Mouse (Mus musculus) skeletal muscle tissue, adult 2 months (tissue): ENCODE measurements around the gene Dpp4.

ENCODE experiments used
- DNase-seq: peaks from one replicate; pipeline ENCODE4 v3.0.0-alpha.2; 2012; ENCODE audit warnings: low read depth, low spot score

Dpp4 gene

DNA sequence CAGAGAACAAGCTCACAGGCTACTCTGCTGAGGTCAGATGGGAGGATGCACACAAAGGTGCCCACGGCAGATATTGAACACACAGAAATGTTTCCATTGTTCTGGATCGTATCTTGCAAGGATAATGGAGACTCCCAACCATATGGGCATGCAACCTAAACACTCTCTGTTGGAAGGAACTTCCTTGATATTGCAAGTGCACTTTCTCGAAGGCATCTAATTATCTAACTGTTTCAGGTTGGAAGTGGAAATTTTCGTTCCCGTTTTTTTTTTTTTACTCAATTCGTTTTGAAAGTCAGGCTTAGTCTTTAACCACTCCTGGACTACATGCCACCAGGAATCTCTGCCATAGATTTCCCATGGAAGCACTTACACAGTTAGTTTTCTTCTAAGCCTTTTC, 51.2 kb downstream of the Dpp4 start:
- no peak for DNase-seq

DNA sequence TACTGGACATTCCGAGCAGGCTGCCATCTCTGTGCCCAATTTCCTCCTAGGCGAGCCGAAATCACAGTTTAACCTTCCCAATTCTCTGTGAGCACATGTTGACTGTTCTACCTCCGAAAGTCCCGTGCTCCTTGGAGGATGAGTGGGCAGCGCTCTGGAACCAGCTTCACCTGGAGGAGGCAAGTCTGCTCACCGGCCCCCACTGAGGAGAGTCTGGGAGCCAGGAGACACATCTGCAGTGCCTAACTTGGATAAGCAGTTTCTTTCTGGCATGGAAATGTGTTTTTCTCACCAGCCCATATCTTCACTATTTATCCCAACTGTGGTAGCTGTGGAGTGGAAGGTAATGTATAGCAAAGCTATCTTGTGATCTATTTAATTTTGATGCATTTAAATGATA, 54.8 kb downstream of the Dpp4 start:
- DNase-seq, result no peak

DNA sequence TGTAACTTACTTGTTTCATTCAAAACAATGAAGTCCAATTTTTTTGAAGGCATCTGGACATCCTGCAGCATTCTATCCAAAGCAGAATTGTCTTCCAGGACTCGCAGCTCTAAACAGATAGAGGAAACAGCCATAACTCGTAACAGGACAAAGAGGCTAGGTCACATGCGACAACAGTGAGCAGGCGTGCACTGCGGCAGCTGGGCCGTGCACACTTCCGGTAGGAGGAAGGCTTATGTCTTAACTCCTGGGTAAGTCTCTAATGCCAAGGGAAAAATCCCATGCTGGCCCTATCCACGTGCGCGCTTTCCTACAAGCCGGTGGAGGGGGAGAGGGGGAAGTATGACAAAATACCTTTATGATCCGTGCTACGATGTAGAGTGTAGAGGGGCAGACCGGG, 55.4 kb downstream of the Dpp4 start:
- no peak for DNase-seq

DNA sequence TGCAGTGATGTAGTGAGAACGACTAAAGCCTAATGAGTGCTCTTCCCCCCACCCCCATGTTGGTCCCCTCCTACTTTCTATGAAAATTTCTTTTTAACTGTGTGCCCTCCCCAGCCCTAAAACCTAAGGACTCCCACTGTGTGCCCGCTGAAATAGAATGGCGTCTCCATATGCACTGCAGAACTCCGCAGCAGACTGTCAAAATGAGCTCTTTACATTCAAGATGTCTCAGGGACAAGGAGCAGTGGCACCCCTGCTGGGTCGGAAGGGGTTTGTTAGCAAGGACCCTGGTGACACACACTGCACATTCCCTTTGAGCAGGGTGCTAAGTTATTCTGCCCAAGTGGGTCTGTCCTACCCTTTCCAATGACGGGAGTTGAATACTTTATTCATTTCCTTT, 56.3 kb downstream of the Dpp4 start:
- no peak for DNase-seq

DNA sequence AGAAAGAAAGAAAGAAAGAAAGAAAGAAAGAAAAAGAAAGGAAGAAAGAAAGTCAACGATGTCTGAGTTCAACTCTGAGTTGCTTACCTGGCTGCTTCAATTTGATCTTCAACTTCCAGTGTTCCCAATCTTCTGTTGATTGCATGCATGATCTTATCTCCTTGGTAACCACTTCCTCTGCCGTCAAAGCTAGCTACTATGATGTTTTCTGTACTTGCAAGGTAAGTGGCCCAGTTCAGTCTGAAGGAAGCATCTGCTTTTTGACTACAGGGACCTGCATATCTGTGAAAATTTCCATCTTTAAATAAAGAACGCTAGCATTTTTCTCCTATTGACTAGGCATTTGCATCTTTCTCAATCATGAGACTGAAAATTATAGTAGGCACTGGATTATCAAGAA, 60.0 kb downstream of the Dpp4 start:
- DNase-seq, result no peak

DNA sequence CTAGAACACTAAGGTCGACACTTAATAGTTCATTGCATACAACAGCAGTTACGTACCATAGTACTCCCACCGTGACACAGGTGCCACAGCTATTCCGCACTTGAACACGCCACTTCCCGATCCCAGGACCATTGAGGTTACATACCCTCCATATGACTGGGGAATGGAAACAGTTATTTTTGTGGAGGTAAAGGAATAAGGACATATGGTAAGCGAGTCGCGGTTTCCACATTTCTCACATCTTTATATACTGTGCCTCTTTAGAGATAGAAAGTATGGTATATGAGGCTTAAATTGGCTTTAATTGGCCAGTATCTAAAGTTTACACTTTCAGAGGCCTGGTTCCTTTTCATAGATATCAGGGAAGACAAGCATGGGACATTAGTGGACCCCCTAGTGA, 64.3 kb downstream of the Dpp4 start:
- DNase-seq, result no peak

DNA sequence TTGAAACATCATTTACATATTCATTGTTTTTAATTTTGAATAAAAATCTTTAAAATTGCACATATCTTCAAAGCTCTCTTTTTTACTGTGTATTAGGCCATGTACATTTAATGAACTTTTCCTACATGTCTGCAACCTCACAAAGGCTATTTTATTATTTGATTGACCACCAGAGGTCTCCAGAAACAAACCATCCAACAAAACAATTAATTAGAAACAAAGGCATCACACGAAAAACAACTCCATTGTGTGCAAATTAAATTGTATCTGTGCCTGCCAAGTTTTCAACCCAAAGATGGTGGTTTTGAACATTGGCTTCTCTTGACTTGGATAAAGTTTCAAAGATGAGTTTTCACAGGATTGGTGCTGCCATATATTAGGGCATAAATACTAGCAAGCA, 65.3 kb downstream of the Dpp4 start:
- no peak for DNase-seq

DNA sequence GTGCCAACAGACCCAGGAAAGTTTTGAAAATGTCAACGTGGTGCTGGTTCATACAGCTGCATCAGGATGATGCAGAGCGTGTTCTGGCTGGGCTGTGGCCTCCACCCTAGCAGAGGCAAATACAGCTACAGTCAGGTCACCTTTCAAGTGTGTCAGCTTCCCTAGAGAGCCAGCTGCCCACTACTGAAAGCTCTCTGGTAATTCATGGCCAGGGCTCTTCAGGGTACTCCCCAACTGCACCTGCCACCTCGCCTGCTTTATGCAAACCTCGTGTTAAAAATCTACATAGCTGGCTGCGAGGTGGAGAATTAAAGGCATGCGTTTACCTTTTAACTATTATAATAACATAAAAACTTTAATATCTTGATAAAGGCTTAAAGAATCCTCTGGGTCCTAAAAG, 67.7 kb downstream of the Dpp4 start:
- DNase-seq, result no peak

DNA sequence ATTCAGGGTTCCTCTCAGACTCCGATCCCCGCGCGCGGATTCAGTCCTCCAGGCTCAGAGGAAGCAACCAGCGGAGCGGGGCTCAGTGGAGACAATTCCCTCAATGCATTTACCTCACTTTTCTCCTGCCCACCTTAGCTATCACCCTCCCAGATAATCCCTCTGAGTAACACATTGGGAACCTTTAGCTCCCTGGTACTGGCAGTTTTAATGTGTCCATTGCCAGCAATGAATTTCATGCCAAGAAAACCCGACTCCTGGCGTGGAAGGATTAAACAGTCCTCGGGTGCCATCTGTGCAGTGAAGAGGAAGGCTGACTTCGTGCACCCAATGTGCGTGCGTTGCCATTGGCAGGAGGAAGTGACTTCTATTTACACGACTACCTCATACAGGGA, 70.3 kb downstream of the Dpp4 start:
- no peak for DNase-seq

DNA sequence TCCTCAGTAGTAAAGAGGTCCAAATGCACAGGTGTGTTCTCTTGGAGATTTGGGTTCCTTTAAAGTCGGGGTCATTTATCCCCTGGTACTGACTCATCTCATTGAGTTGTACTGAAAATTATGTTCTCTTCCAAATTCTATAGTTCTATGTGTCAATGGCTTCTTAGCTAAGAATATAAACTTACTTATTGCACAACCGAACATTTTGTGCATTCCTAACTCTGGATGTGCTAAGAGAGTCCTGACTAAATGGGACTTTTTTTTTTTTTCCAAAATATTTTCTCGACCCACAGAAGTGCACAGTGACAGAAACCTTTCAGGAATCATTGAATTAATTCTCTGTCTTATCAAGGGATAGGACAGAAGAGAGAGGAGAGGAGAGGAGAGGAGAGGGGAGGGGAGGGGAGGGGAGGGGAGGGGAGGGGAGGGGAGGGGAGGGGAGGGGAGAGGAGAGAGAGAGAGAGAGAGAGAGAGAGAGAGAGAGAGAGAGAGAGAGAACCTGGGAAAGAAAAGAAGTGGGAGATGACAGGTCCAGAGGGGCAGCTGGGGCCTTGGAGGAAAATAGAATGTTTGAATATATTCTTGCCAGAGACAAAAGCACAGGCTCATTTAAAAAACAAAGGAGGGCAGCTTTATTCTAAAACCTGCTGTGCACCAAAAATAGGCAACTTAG, 70.8 kb downstream of the Dpp4 start:
- no peak for DNase-seq

DNA sequence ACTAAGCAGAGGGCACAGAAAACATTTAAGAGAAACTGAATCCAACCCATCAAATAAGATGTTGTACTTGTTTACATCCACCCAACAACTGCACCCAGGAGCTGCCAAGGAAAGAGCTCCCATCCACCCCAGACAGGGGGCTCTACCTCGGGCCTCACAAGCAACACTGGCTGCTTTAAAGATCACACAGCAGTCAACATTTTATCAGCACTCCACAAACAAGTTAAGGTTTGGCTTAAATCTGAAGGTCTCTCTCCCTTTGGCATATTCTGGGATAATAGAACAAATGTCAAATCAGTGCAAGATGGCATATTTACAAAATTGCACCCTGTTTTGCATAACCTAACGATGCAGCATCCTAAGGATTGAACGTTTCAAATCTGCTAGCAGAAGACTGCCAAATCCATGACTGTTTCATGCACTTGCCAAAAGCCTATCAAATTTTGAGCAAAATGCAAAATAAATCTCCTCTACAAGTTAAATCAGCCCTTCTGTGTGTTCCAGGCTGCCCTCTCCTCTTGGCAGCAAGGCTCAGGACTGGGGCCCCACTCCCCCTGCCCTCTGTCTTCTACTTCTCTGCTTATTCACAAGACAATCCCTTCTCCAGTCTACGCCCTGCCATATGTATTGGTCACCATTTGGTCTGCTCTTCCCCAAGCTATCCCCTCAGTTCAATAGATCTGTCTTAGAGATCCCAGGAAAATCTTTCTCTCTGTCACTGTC, 72.6 kb downstream of the Dpp4 start:
- DNase-seq, result no peak

DNA sequence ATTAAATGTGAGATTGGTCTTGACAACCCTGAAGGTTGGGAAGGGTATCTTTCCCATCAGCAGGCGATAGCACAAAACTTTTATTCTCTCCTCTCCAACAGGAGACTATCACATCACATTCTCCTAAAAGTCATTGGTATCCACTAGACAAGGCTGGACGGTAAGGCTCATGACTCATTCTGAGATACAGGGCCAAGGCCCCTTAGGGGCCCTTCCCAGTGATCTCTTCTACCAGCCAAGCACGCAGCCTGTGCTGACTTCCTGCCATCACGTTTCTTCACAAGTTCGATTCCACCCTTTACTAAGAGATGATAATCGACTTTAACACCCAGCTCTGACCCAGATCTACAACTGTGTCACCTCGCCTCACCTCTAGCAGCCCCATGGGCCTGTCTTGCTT, 74.9 kb downstream of the Dpp4 start:
- DNase-seq, result no peak

DNA sequence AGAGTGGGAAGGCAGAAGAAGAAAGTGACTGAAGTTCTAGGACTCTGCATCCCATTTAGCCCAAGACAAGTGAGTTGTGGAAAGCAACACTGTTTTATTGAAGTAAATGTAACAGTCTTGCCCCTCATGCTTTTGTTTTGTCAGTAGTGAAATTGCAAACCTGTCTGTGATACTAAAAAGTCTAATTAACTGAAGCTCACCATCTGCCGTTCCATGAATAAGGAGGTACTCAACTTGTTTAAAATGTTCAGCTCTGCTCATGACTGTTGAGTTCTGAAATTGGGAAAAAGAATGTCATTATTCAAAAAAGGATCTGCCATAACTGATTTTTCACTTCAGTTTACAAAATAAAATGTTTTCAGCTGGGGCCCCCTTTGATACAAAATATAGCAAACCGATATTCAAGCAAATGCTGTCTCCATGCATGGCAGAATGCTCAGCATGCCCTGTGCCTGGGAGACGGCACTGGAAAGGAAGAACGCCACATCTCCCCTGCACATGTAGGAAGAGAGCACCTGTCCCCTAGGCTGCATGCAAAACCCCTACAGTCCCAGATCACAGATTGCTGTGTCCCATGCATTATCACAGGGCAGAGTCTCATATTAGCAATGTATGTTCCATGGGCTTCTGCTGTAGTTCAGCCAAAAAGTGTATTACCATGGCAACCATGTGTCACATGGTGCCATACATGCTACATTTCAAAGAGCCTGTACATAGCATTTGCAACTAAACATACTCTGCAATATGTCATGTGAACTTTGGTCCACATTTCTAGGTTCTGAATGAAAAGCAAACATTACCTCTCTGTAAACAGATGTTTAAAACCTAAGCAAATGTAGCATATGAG, 77.4 kb downstream of the Dpp4 start:
- DNase-seq, result no peak

DNA sequence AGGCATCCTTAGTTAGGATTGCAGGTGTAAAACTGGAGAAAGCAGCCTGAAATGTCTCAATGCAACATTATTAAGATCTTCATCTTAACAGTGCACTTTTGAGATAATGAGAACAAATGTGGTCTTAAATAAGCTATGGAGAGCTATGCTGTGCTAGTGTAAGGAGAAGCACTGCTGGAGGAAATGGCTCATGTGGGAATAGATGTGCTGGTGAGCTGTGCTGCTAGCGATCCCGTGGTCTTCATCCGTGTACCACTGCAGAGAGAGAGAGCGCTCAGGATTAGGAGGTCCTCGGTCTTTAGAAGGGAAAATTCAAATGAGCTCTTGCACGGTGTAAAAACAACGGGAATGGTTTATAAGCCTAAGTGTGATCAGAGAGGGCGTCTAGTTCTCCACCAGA, 79.6 kb downstream of the Dpp4 start:
- DNase-seq, result no peak

DNA sequence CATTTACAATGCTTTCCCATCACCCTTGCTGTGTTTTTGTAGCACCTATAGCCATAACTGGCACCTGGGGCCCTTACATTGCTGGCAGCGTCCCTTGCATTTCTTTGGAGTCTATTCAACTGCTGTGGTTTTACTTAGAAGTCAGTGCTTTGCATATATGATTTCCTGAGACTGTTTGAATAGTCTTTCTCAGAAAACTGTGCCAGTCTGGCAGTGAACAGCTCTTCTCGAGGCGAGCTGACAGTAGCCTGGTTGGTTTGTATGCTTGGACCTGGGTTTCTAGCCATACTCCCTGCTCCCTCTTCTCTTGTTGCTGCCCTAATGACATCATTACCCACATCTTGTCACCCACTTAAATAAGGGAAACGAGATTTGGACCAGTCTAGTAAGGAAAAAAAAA, 80.1 kb downstream of the Dpp4 start:
- no peak for DNase-seq

DNA sequence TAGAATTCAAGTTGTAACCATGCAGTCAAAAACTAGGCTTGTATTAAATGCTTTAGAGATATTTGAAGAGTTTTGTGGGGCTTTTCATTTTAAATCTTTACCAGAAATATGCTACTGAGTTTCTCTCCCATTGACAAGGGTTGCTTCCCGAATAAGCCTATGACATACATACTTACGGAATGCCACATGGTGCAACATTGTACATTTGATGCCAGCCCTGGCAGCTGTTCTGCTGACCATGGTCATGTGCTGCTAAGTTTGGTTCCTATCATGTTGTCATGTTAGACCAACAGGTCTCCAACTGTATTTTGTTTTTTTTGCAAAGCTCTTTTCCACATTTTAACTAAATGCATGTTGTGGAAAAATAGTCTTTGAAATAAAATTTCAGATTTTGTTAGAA, 86.6 kb downstream of the Dpp4 start:
- peak; percentile 84 for DNase-seq

DNA sequence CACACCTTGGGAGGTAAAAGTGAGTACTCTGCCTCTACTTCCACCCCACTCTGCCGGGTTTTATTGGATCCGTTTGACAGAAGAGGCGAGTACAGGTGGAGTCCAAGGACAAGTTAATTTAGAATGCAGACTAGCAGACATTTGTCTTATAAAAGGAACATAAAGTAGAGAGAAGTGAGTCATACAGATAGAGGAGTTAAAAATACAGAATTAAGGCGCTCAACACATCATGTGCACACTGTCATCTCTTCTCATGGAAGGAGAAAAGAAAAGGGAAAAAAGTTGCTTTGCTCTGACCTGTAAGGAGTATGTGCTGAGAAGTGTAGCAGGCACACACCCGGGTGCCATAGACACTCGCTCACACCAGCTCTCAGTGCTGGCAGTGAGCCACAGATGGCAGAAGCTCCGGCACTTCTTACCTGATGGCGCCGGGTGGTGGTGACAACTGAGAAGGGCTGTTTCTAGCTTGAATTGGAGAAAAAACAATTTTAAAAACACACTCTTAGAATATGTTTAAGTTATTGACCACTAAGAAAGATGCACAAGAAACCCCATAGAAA, 88.9 kb downstream of the Dpp4 start:
- DNase-seq, result no peak

DNA sequence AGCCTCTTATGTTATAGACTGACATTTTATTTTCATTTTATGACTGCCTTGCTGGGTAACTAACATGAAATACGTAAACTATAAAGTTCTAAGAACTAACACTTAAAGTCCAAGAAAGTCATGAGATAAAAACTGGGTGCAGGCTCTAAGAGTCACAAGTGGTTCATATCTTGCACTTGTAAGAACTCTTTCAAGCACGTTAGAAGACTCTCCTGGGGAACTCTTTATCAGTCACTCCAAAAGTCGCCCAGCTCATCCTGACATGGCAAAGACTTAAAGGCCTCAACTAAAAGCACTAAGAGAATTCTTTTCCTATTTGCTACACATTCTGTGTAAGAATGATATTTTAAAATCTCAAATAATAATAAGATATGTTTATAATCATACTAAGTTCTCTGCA, 92.5 kb downstream of the Dpp4 start:
- no peak for DNase-seq

DNA sequence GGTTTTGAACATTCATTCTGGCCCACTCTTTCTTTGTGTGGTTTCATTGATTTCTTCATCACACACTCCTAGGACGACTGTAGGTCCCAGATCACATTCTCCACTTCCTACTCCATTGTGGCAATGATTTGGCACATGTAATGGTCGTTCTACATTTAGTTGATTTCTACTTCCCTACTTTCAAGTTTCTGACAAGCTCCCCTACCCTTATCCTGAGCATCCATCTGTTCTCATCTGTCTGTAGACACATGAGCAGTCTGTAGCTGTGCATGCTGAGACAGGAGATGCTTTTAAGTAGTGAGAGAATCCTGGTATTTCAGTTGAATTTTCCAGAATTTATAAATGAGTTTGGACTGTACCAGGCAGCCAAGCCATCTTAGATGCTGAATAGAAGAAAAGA, 95.1 kb downstream of the Dpp4 start:
- no peak for DNase-seq

DNA sequence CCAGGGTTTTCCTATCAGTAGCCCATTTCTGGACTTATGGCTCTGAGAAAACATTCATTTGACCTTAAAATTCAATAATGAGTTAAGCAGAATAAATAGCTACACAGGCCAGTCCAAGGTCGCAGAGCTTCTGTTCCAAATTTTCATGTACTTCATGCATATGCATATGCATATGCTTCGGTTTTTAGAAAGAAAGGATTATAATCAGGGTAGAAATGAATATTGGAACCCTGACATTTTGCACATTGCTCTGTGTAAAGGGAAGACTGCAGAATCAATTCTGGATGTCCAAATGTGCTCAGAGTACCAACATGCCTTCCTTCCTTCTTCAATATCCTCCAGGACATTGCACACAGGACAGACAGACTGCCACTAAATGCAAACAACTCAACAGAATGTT, 104.6 kb downstream of the Dpp4 start:
- no peak for DNase-seq

DNA sequence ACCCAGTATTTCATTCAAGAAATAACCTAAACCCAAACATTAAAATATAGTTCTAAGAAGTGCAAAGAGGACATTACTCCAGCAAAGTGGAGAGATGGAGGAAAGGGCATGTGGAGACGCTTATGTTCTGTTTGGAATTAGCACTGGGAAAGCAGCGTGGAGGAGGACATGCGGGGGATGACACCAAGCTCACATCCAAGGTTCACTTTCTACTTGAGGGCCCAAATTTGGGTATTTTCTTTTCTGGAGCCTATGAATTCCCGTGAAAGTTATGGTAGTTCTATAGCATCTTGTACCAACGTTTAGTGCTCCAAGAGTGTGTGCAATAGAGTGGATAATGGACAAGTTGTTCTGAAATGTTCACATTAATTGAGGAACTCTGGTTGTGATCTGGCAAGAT, 105.1 kb downstream of the Dpp4 start:
- DNase-seq, result no peak

DNA sequence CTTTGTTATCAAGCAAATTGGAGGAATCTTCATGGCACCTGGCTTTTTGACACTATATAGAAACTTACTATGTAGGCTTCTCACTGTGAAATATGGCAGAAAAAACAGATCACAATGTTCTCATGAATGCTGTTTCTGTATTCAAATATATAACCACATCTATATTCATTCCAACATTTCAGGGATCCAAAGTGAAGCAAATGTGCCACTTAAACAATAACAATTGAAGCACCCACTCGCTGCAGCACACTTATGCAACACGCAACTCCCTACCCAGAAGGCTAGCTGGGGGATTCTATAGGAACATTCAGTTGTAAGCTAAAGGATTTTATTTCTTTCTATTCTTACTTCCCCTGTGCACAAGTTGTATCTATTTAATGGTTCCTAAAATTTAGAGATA, 110.3 kb downstream of the Dpp4 start:
- no peak for DNase-seq

DNA sequence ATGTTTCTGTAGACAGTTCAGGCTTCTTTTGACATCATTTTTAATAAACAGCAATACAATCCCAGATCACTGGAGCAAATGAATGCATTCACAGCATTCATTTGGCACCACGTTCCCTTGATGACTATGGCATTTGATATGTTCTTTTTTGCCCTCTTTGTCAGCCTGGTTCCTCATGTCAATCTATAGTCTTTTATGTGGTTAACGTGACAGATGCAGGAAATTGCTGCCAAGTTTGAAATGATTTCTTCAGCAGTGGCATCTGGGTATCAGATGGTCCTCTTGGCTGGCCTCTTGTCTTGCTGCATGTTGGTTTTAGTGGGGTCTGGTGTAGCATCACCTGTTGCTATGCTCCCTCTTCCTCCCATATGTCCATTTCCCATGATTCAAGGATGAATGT, 118.2 kb downstream of the Dpp4 start:
- no peak for DNase-seq
